Mouse (Mus musculus): ENCODE measurements around the gene Tmem184b. TPM values are rescaled to one million over a fixed set of nuclear protein-coding genes. Genes with fewer than 3 reads are reported as not detected.

Tmem184b gene
- polyA plus RNA-seq, 3 experiments from 2014 or later, result 8.2 to 12.8 (median 9.2) TPM

Other genes with a start within 250 kb of the Tmem184b start
- gene Sox10, start 238.3 kb downstream of the Tmem184b start, polyA plus RNA-seq (2017; shearing (Covaris generic)), result not detected
- 1 to 10 TPM; 6.6 to 8.4 (median 8.3) TPM for gene Pick1, start 174.4 kb downstream of the Tmem184b start, polyA plus RNA-seq (2017; shearing (Covaris generic))
- gene Gm49486, start 174.2 kb downstream of the Tmem184b start, polyA plus RNA-seq (2017; shearing (Covaris generic)), result not detected
- gene Slc16a8, start 148.8 kb downstream of the Tmem184b start, polyA plus RNA-seq (2017; shearing (Covaris generic)), result not detected
- 1 to 10 TPM in 1 of 3 experiments, under 1 TPM in 1, not detected in 1; 0.21 to 1.6 TPM for gene Baiap2l2, start 118.0 kb downstream of the Tmem184b start, polyA plus RNA-seq (2017; shearing (Covaris generic))
- 10 to 100 TPM; 12.5 to 18.4 (median 15.1) TPM for gene Pla2g6, start 75.2 kb downstream of the Tmem184b start, polyA plus RNA-seq (2017; shearing (Covaris generic))
- gene Maff, start 56.9 kb downstream of the Tmem184b start, polyA plus RNA-seq (2017; shearing (Covaris generic)), result 1 to 10 TPM in 2 of 3 experiments, under 1 TPM in 1; 0.84 to 5.5 (median 1.5) TPM
- gene Csnk1e, start 52.0 kb upstream of the Tmem184b start, polyA plus RNA-seq (2017; shearing (Covaris generic)), result 1 to 10 TPM; 4.2 to 6.5 (median 4.4) TPM
- not detected for gene Kcnj4, start 101.7 kb upstream of the Tmem184b start, polyA plus RNA-seq (2017; shearing (Covaris generic))
- 1 to 10 TPM in 1 of 3 experiments, under 1 TPM in 2; 0.40 to 1.8 (median 0.42) TPM for gene Kdelr3, start 112.8 kb upstream of the Tmem184b start, polyA plus RNA-seq (2017; shearing (Covaris generic))
- 10 to 100 TPM; 30.6 to 34.4 (median 33.2) TPM for gene Ddx17, start 143.2 kb upstream of the Tmem184b start, polyA plus RNA-seq (2017; shearing (Covaris generic))
- not detected for gene Dmc1, start 201.5 kb upstream of the Tmem184b start, polyA plus RNA-seq (2017; shearing (Covaris generic))

All from inflammation-experienced regulatory T-cells, adult 6 months (primary cell).